Mouse (Mus musculus) macrophage (primary cell): ENCODE measurements at regions not wholly inside any gene's neighbourhood (a gene's known extent, or its start where the extent isn't known, plus 50 kb on each side); places are given as distances from the start of the nearest gene placed in this dataset.

Experiments
- H3K27ac ChIP-seq: fragments of 350-480 bp; formaldehyde crosslinking; 2 replicates; pipeline ENCODE4 v1.9.0; 2021
- H3K36me3 ChIP-seq: fragments of 350-480 bp; formaldehyde crosslinking; 2 replicates; pipeline ENCODE4 v1.9.0; 2021; ENCODE audit errors: inconsistent target
- H3K4me3 ChIP-seq: fragments of 350-480 bp; formaldehyde crosslinking; 2 replicates; pipeline ENCODE4 v1.9.0; 2021; ENCODE audit errors: inconsistent target
- H3K79me2 ChIP-seq: fragments of 350-480 bp; formaldehyde crosslinking; 2 replicates; pipeline ENCODE4 v1.9.0; 2021; ENCODE audit errors: inconsistent target
- WGBS: methylation state at CpG from one replicate; pipeline ENCODE4 v1.1.7; 2026; ENCODE audit warnings: inconsistent platforms; ENCODE audit not compliant: missing documents; 5-methylcytosine and 5-hydroxymethylcytosine counted together

GRCm38 (mm10) chr4:7979772-7980351 is 259.0 kb downstream of the Car8 start:
- 92% methylated on average over 12 of the region's 12 CpGs for WGBS
- no peak overlapping the region for H3K27ac ChIP-seq
- no peak overlapping the region for H3K4me3 ChIP-seq
- no peaks in the 10 kb centered on the region for H3K79me2 ChIP-seq
- no peaks in the 10 kb centered on the region for H3K36me3 ChIP-seq

GRCm38 (mm10) chr4:7977661-7978444 is 261.0 kb downstream of the Car8 start:
- no peaks in the 10 kb centered on the region for H3K79me2 ChIP-seq
- no peak overlapping the region for H3K4me3 ChIP-seq
- no peaks in the 10 kb centered on the region for H3K36me3 ChIP-seq
- WGBS, result 5% methylated on average over 5 of the region's 5 CpGs
- no peak overlapping the region for H3K27ac ChIP-seq

- Histone ChIP-seq H3K27ac (no peak overlapping the region), H3K4me3 (no peak overlapping the region), H3K79me2 (no peaks in the 10 kb centered on the region), H3K36me3 (no peaks in the 10 kb centered on the region)
- 85% methylated on average over 6 of the region's 6 CpGs for WGBS
Measured at GRCm38 (mm10) chr4:7970272-7970671, 268.6 kb downstream of the Car8 start.

DNA sequence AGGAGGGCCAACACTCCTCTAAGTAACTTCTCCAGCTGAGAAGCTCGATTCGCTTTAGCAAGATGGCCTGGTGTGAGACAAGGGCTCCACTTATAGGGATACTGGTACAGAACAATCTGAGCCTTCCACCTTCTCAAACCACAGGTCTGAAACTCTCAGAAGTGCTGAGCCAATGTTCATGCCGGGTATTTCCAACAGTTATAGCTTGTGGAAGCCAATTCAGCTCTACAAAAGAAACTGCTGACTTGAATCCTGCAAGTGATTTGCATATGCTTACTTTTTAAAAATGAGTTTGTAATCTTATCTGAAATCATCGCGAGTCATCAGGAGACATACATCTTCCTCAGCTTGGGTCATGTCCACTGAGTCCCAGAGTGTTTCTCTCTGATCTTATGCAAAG is 273.2 kb downstream of the Car8 start:
- Histone ChIP-seq H3K36me3 (no peaks in the 10 kb centered on the region), H3K4me3 (no peak overlapping the region), H3K79me2 (no peaks in the 10 kb centered on the region), H3K27ac (no peak overlapping the region)
- 93% methylated on average over 5 of the region's 5 CpGs for WGBS

DNA sequence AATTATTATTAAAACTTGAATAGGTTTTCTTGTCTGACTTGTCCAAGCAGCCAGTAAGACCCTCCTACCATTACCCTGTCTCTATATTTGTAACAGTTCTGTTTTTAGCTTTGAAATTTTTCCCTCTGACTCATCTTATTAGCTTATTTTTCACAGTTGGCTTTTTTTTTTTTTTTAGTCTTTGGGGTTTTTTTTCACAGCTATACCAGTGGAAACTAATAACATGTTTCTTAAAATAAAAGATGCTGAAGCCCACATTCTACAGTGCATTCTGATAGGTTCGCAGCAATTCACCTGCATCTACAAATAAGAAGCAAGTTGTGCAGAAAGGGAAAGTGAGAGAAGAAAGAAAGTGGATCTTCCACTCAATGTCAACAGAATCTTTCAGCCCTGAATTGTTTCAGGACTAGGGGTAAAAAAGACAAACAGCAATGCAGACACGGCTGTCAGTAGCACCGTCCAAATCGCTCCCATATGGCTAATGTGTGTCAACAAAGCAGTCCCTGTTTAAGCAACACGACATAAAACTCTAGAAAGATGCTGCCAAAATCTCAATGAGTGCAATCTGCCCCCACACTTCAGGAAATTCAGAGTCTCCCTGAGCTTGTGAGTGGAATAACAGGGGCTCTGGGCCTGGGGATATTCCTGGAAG is 277.2 kb downstream of the Car8 start:
- WGBS, result 84% methylated on average over 5 of the region's 5 CpGs
- Histone ChIP-seq H3K36me3 (no peaks in the 10 kb centered on the region), H3K79me2 (no peaks in the 10 kb centered on the region), H3K27ac (no peak overlapping the region), H3K4me3 (no peak overlapping the region)

DNA sequence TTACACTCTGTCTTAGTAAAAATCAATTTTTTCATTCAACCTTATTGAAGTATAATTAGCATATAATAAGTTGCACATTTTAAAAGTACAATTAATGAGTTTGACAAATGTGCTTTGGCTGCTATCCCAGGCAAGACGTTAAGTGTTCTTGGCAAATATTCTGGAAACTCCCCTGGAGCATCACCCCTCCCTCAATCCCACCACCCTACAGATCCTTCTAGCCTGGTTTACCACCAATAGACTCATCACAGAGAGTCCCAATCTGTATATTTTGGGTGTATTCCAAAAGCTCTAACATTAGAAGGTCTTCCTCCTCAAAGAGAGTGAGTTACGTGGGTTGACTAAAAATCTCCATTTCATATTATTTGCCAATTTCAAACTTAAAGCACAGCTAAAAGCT is 278.5 kb downstream of the Car8 start:
- Histone ChIP-seq H3K4me3 (no peak overlapping the region), H3K36me3 (no peaks in the 10 kb centered on the region), H3K79me2 (no peaks in the 10 kb centered on the region), H3K27ac (no peak overlapping the region)
- 96% methylated on average over 2 of the region's 2 CpGs for WGBS

GRCm38 (mm10) chr4:7948020-7948419 is 290.8 kb downstream of the Car8 start:
- Histone ChIP-seq H3K79me2 (no peaks in the 10 kb centered on the region), H3K36me3 (no peaks in the 10 kb centered on the region), H3K27ac (no peak overlapping the region), H3K4me3 (no peak overlapping the region)
- WGBS, result 83% methylated on average over 1 of the region's 1 CpGs

DNA sequence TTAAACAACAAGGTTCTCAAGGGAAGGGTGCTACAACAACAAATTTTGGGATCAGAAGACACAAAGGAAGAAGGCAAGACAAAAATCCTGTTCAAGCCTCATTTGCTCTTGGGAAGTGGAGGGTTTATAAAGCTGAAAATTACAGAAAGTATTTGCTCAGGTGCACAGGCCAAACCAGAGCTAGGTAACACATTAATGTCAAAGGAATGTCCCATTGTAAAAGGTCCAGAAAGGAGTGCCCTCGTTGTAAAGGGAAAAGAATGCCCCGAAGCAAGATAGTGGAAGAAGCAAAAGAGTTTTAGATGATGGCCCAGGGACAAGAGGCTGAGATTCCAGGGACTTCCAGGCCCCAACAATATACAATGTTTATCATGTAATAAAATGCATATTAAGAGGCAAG is 317.3 kb downstream of the Car8 start:
- Histone ChIP-seq H3K4me3 (no peak overlapping the region), H3K36me3 (no peaks in the 10 kb centered on the region), H3K79me2 (no peaks in the 10 kb centered on the region), H3K27ac (no peak overlapping the region)
- WGBS, result 96% methylated on average over 2 of the region's 2 CpGs

DNA sequence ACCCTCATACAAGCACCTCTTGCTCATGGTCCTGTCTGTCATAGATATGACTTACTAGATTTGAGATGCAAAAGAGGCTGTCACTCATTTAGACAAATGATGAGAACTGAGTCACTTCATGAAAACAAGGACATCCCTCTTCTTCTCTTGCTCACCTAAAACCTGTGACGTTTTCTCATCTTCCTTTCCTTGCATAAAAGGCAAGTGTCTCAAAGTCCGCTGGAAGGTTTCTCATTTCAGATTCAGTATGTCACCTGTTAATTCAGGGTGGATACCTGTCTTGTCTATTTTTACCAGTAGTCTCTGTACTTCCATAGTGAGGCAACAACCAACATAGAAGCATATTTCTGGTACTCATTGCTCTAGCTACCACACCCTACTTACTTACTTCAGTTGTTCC is 325.6 kb downstream of the Car8 start:
- Histone ChIP-seq H3K4me3 (no peak overlapping the region), H3K27ac (no peak overlapping the region), H3K79me2 (no peaks in the 10 kb centered on the region), H3K36me3 (no peaks in the 10 kb centered on the region)
- WGBS, result 88% methylated on average over 2 of the region's 2 CpGs

- no peaks in the 10 kb centered on the region for H3K79me2 ChIP-seq
- H3K27ac ChIP-seq, result no peak overlapping the region
- 44% methylated on average over 2 of the region's 2 CpGs for WGBS
- H3K4me3 ChIP-seq, result no peak overlapping the region
- no peaks in the 10 kb centered on the region for H3K36me3 ChIP-seq
Measured at GRCm38 (mm10) chr4:7912675-7913074, 326.2 kb downstream of the Car8 start.

- H3K27ac ChIP-seq, result no peak overlapping the region
- no peaks in the 10 kb centered on the region for H3K36me3 ChIP-seq
- H3K79me2 ChIP-seq, result no peaks in the 10 kb centered on the region
- 67% methylated on average over 1 of the region's 1 CpGs for WGBS
- H3K4me3 ChIP-seq, result no peak overlapping the region
Measured at GRCm38 (mm10) chr4:7903130-7903529, 335.7 kb downstream of the Car8 start.

DNA sequence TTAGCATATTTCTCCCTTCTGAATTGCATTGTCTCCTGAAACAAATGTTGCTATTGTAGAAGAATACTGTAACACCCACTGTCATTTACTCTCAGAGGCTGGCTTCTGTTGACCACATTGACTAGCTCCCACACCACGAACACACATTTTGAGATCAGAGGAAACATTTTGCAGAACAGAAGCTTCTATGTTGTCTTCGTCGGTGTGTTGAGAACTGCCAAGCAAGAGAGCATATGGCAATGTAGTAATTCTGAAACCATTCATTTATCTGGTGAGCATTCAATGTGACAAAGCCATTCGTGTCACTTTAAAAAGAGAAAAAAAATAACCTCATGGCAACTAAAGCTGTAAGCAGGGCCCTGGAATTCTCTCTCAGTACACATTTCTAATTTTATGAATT is 343.9 kb downstream of the Car8 start:
- 63% methylated on average over 4 of the region's 4 CpGs for WGBS
- Histone ChIP-seq H3K27ac (no peak overlapping the region), H3K4me3 (no peak overlapping the region), H3K79me2 (no peaks in the 10 kb centered on the region), H3K36me3 (no peaks in the 10 kb centered on the region)

GRCm38 (mm10) chr4:7891128-7891527 is 347.7 kb downstream of the Car8 start:
- H3K27ac ChIP-seq, result no peak overlapping the region
- H3K79me2 ChIP-seq, result no peaks in the 10 kb centered on the region
- no peak overlapping the region for H3K4me3 ChIP-seq
- no peaks in the 10 kb centered on the region for H3K36me3 ChIP-seq
- WGBS, result 81% methylated on average over 2 of the region's 2 CpGs

DNA sequence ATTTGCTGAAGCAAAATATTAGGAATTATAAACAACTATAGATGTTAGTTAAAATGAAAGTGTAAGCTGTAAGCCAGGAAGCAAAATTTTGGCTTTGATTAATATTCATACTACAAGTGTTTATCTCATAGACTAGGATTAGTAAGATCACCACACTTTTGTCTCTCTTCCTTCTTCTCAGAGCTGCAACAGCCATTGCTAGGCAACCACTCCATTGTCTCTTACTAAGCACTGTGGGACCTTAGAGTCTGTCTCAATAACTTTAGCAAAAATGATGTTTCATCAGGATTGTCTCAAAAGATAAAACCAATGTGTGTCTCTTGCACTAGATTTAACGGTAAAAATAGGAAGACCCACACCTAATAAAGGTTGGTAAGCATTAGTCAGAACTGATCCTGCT is 384.3 kb downstream of the Car8 start:
- no peak overlapping the region for H3K4me3 ChIP-seq
- 95% methylated on average over 1 of the region's 1 CpGs for whole genome bisulfite sequencing

DNA sequence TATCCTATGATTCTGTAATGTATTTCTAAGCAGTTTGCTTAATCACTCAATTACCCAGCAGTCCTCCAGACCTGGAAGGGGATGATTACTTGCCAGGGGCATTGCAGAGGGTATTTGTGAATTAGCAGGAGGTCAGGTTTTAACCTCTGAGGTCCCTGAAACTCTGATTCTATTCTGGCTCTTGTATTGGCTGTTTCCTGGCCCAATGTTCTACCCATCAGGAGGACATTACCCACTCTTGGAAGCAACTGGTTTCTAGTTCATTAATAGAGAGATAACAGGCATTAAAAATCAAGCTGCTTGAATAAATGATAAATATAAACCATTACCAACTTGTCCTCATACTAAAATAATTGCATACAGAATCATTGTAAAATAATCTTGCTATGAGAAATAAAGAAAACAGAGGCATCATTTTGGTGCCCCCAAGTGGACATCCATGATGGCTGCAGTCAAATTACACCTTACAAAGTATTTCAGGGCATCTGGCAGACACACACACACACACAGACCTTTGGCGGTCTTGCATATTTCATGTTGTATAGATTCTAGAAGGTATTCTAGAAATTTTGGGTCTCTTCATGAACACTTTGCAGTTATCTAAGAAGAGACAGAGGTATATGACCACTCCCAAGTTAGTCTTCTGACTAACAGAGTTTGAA is 385.6 kb downstream of the Car8 start:
- WGBS, result 56% methylated on average over 1 of the region's 1 CpGs
- no peak overlapping the region for H3K4me3 ChIP-seq

More for the DNA sequence above, 384.3 kb downstream of the Car8 start:
- no peaks in the 10 kb centered on the region for H3K79me2 ChIP-seq
- H3K36me3 ChIP-seq, result no peaks in the 10 kb centered on the region
- H3K27ac ChIP-seq, result no peak overlapping the region

More for the DNA sequence above, 385.6 kb downstream of the Car8 start:
- Histone ChIP-seq H3K79me2 (no peaks in the 10 kb centered on the region), H3K27ac (no peak overlapping the region), H3K36me3 (no peaks in the 10 kb centered on the region)
